Mouse (Mus musculus) c-Kit-positive CD71-positive TER-119-positive erythroid progenitor cells, embryonic 14.5 days (primary cell): ENCODE results near the gene Gins2.

ENCODE experiments used
- DNase-seq: peaks from one replicate; pipeline ENCODE4 v3.0.0-alpha.2; 2013; ENCODE audit warnings: low spot score

Gene Gins2

DNA sequence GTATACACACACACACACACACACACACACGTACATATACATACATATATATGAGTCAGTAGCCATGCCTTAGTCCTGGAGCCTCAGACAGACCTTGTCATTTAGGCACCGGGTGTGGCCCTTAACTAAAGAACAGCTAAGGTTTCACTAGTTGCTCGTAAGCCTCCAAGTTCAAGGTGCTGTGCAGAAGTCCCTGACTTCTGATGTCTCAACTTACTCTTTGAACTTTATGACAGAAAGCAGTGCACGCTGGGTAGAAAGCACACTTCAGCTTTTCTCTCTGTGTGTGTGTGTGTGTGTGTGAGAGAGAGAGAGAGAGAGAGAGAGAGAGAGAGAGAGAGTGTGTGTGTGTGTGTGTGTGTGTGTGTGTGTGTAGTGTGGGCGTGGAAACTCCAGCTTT, 44.9 kb downstream of the Gins2 start:
- no peak for DNase-seq

DNA sequence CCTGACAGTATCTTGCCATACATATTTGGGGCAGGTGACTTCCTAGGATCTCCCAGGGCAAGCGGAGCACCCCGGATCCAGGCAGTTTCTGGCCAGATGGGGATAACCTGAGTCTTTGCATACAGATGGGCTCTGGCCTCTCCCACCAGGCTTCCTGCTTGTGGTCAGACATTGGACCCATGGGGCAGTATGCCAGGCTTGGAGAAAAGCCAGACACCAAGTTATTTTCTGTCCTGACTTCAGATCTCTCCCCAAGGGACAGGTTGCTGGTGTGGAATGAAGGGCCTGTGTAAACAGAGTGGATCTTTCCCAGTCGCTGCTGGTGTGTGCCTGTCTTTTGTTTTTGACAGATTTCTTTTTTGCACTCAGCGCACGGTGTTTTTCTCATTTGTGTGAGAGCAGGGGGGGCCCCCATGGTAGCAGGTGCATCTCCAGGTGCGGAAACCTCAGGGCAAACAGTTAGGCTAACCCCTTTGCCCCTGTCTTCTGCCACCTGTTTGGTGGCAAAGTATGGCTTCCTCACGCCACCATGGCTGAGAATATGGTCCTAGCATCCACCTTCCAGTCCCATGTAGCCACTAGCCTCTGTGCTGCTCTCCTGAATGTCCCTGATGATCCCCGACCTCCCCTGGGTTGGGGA, 45.6 kb downstream of the Gins2 start:
- no peak for DNase-seq

DNA sequence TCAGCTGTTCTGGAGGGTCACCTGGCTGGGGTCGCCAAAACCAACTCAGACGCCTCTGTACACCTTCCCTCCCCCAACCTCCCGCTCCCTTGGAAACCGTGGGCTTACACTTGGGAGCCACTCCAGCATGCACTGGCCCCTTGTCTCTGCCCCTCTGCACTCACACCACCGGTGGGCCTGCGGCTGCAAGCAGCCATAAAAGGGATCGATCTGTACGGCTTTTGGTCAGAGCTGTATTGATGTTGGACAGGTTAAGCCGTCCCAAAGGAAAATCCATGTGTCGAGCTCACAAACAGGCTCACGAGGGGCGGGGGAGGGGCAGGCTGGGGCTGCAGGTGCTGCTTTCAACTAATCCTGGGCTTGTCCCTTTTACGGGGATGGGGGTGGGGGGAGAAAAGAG, 46.1 kb downstream of the Gins2 start:
- DNase-seq = no peak

DNA sequence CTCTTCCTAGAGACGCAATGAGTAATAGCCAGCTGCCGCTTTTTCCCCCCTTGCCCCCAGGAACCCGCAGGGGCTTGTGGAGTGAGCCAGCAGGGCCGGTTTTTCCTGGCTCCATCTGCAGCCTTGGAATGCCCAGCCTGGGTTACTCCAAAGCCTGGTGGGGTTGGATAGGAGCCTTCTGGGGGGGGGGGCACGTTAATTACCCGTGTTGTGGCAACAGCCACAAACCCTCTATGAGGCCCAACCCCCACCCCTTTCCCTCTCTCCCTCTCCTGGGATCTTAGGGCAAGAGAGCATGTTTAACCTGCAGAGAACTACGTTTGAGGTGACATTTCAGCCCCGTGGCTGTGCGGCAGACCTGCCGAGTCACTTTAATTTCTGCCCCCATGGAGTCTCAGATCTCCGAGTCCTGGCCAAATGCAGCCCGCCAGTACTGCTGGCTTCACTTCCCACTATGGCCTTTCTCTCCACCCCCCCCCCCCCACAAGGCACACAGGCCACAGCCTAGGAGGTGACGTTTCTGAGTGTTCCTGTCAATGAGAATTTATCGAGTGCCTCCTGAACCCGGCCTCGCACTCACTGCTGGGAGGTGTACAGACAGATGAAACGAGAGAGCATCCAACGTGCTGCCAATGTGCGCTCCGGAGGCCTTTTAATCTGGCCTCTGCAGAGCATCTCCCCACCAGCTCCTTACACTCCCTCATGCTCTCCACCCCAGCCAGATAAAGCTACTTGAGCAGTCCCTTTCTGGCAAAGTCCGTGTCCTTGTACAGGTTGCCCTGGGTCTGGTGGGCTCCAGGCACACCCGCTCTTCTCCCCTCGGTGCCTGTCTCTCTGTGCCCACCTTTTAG, 49.1 kb downstream of the Gins2 start:
- DNase-seq = peak; percentile 78

DNA sequence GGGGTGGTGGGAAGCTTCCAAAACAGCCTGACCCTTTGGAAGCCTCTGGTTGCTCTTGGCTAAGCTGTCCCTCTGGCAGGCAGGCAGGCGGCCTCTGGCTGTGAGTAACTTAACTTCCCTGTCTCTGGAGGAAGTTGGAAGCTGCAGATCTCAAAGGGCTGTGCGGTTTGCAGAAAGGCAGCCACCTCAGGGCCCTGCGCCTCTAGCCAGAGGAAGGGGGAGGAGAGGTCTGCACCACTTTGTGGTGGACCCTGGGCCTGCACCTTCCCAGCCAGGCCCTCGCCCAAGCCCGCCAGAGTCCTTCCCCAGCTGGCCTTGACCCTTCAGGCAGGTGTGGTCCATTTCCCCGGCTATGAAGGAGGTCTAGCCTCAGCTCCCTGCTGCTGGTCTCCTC, 49.7 kb downstream of the Gins2 start:
- no peak for DNase-seq

DNA sequence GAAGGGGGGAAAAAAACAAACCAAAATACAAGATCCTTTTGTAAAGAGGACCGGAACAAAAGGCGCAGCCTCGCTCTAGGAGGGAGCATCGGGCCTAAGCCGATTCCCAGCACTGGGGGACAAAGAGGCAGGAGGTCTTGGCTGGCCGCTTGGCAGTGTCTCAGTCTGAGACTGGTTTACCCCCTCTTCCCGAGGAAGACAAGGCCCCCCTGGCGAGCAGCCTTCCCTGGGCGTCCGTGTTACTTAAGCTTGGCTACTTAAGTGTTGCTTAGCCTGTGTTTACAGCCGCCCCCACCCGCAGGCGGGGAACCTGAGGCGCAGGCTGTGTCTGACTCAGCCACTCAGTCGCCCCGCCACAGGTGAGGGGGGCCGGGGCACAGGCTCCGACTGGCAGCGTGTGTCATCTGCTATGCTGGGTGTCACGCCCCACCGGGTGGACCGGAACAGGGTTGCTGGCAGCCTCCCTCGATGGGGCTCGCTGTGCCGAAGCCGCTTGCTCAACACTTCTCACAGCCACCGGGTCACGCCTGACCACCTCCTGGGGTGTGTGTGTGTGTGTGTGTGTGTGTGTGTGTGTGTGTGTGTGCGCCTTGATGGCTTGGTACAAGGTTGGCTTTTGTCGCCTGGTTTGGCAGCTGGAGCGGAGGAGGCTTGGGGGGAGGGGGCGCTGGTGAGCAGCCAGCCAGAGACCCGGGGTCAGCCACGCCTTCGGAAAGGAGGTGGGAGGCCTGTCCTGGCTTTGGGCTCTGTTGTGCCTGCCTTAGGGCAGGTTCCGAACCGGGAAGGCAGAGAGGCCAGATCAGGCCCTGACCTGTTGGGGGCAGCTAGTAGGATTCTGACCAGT, 50.5 kb downstream of the Gins2 start:
- peak; percentile 65 for DNase-seq

DNA sequence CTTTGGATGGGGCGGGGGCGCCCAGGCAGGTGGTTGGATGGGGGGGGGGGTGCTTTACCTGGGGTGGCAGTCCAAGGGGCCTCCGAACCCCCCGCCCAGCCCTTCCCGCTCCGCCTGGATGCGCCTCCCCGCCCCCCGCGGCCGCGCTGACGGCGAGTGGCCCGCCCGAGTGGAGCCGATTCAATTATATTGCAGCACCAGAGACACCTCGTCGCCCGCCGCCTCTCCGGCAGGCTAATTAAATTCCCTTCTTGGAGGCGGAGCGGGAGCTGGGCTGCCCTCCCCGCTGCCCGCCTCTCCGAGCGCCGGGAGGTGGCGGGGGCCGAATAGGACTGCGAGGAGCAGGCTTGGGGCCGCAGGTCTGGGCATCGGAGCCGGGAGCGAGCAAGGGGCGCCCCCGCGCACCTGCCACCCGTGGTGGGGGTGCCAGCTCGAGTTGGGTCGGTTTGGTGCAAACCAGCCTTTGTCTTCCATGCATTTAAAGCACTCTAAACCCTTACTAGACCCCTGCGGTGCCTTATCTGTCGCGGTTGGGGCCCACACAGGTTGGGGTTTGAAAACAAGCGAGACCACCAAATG, 51.2 kb downstream of the Gins2 start:
- DNase-seq = no peak

DNA sequence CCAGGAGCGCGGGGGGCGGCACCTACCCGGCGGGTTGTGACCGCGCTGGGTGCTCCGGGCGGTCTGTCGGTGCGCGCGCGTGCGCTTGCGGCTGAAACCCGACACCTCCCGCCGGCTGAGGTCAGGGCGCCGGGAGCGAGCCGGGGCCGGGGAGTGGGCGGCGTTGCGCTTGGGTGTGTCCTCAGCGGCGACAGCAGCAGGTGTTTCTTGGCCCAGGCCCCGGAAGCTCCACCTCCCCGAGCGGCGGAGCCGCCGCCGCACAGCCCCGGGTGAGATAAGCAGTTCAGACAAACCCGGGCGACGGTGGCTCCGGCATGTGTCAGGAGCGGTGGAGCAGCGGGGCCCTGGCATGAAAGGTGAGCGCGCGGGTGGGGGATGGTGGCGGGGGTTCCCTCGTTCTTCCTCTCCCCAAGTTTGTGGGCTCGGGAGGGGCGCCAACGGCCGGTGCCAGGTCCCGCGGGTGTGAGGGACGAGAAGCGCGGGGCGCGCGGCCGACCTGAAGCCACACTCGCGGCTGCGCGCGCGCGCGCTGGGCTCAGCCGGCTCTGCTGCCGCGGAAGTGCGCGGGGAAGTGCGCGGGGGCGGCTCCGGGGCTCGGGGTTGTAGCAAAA, 51.8 kb downstream of the Gins2 start:
- DNase-seq = peak; percentile 88

DNA sequence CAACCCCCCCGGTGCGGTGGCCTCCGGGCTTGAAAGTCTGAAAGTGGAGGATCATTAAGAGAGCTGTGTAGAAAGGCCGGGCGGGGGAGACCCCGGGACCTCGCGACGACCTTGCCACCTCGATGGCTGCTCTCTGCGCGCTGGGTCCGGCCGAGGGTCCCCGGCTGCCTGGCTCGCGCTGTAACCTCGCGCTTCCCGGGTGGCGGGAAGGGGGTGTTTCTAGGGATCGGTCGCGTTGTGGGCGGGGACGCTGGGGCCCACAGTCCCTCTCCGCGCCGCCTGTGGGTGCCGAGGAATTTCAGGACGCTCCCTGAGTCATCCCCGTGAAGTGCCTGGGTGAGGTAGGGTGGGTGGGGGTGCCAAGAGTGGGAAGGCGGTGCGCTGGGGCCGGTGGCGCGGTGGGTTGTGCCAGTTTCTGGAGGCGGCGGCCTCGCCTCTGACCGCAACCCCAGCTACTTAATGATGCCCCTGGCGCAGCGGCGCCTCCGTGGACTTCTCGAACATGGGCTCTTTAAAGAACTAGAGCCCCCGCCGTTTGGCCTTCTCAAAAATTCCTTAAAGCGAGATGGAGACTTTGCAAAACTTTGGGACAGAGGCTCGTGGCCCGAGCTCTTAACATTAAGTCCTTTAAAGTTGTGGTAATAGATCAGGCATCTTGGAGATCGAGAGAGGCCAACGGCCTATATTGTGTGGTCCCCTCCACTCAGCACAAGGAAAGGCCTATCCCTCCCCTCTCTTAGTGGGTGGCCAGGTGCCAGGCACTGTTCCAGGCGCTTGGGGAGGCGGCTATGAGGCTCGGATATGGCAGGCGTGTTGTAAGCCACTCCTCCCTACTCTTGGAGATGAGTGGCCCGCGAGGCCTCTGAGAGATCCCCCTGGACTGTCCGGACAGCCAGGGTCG, 52.5 kb downstream of the Gins2 start:
- DNase-seq = peak; percentile 52

DNA sequence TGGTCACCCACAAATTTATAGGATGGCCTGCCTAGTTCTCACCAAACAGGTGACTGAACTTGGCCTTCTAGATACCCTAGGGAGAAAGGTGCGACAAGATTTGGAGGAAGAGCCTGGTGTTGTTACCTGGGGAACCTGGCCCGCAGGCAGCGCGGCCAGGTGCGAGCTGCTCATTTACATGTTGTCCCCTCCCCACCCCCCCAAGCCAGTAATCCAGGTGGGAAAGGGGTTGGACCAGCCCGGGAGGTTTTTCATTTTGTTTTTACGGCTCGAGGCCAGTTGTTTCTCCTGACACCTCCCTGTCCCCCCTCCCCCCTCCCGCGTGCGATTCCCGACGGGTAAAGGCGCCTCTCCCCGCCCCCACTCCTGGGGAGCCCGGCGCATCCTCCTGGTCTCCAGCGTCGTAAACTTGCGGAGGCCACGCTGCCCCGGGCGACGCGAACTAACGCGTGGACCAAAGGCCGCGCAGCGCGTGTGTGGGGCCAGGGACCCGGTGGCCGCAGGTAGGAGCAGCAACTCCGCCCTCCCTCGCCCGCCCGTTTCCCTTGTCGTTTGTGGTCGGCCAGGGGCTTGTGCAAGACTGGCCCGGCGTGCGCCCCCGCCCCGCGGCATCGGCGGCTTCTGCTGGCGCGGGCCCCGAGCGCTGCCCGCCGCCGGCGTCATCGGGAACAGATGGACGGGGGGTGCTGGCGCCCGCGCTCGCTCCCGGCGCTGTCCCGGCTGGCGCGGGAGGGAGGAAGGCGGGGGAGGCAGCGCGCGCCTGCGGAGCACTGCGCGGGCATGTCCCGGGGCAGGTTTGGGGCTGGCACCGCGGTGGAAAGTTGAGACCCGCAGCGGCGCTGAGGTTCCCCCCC, 53.4 kb downstream of the Gins2 start:
- DNase-seq = peak; percentile 37

DNA sequence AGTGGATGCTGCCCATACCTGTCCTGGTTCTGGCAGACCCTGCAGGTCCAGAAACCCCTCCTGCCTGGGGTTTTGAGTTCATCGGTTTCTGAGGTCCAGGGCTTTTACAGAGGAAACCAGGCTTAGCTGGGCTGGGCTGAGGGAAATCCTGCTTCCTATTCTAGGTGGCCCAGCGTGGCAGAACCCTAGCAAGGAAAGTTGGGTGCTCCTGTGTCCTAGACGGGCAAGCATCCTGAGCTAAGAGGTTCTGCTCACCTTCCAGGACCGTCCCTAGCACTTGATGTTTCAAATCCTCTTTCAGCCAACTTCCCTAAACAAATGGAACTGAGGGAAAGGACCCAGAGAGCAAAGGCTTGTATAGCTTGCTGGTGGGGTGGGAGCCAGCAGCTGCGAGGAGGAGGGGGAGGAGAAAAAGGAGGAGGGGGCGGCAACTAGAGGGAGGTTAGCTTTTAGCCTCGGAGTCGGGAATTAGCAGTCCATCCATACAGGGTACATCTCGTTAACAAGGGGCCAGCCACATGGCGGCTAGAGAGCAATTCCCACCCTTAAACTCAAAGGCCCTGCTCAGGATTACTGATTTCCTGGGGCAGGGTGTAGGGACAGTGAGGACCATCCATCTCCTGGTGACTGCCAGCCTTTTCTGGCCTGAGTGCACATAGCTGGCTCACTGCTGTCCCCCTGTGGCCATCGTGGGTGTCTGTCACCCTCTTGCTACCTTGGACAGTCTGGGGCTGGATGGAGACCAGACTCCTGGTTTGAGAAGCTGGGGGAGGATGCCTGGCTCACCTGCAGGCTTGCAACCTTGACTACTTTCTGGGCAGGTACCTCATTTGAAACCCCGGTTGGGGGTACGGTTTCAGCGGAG, 54.4 kb downstream of the Gins2 start:
- DNase-seq = peak; percentile 83

DNA sequence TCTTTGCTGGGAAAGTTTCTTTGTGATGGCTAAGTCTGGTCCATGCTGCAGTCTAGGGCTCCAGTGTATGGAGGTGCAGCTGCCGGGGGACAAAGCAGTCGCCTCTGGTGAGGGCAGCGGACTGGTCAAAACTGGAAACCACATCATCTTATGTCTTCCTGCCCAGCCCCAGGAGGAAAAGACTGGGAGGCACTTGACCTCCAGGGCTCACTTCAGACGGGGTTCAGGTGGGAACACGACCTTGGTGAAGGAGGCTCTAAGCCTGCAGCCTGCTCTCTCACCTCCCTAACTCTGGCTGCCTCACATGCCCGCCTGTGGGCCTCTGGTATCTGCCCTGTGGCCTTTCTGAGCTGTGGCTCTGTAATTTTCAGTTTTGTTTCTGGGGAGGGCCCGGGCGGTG, 55.0 kb downstream of the Gins2 start:
- DNase-seq = no peak

DNA sequence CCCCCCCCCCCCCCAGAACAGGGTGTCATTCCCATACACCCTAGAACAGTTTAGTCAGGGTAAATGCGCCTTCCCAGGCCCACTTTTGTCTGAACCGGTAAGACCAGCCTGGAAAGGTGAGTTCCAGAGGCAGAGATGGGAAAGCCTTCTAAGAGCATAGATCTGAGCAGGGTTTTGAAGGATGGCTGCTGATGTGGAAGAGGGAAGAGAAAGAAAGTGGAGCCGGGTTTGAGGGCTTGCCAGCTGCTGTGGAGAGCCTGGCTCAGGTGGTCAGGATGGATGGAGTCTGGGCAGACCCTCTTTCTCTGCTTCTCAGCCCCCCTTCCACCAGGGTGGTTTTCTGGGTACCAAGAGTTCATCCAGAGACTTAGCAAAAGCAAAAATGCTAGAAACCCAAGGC, 55.7 kb downstream of the Gins2 start:
- DNase-seq = no peak

DNA sequence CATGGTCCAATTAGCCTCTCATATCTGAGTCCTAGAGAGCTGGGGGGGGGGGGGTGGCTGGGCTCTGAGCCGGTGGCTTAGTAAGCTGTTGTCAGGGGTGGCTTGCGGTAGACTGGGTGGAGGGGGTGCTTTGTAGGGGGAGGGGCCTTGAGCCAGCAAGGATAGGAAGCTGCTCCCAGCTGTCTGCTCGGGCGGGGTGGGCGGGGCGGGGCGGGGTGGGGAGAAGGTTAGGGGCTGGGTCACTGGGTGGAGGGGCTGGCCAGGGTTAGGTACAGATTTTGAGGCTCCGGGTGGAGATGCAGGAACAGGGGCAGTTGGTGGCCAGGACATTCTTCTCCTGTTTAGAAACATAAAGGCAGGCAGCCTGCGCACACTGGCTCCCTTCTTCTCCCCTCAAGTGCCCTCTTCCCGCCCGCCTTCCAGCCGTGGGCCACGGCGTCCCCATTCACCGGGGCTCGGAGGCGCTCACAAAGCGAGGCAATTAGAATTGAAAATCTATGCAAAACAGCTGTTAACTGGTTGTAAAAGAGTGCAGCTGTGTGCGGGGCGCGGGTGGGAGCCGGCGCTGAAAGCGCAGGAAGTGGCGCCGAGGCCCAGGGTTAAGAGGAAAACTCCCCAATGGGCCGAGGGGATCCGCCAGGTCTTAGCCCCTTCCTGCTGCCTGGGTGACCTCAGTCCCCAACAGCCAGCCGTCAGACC, 56.4 kb downstream of the Gins2 start:
- DNase-seq = no peak

DNA sequence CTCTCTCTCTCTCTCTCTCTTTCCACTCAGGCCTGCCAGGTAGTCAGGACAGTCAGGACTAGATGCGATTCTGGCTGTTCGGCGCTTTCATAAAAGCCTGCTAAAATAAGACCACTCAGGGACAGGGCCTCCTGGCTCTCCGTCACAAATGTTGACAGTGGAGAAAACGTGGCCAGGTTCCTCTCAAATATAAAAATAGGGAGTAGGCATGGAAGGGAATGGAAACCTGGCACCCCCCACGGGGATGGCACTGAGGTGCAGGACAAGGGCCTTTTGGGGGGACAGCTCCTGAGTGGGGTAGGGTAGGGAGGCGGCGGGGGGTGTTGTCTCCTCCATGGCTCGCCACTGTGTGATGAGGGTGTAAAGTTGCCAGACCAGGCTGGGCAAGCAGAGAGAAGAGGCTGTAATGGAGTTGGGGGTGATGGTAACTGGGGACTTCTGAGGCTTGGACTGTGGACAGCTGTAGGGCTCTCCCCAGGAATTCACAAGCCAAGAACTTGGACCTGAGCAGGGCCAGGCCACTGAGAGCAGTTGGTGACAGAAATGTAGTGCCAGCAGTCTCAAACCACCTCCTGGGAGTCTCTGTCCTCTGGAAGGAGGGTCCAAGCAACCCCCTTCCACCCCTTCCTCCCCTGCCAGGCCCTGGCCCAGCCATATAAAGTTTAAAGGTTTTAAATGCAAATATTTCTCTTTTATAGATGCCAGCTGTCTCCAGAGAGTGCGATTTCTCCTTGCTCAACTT, 57.2 kb downstream of the Gins2 start:
- no peak for DNase-seq

DNA sequence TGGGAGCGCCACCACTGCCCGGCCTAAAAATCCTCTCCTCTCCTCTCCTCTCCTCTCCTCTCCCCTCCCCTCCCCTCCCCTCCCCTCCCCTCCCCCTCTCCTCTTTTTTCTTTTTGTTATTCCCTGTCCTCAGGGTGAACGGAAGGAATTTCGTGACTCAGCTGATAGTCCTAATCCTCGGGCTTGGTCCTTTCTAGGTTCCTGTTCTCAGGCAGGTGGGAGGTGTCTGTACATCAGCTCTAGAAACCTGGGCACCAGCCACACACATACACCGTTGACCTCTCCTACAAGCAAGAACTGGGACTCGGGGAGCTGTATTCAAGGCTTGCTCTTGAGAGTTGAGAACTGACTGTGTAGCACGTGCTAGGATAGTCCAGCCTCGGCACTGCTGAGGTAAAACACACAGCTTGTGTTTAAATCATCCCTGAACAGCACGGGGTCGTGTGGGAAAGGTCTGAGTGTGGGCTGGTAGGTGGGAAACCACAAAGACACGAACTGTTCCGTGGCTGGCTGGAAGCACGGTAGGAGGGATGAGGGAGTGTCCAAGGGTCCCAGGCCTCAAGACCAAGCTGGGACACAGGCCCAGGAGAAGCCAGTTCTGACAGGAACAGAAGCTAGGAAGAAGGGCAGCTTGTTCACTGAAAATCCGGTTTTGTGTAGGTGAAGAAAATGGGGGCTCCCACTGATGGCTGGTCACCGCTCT, 58.0 kb downstream of the Gins2 start:
- no peak for DNase-seq

DNA sequence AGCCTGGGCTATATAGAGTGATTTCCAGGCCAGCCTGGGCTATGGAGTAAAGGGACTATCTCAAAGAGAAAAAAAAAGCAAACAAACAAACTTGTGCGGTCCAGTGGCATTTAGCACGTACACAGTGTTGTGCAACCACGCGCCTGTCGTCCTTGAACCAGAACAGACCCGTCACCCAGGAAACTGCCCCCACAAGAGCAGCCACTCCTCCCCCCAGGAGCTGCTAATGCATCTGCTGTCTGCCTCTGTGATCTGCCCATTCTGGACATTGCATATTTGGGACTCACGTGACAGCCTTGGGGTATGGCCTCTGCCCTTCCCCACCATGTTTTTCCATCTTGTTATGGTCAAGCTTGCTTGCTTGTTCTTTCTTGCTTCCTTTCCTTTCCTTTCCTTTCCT, 59.9 kb downstream of the Gins2 start:
- DNase-seq = no peak
